22 mouse cellular contexts compared by ENCODE assay signal in the genomic region with DNA sequence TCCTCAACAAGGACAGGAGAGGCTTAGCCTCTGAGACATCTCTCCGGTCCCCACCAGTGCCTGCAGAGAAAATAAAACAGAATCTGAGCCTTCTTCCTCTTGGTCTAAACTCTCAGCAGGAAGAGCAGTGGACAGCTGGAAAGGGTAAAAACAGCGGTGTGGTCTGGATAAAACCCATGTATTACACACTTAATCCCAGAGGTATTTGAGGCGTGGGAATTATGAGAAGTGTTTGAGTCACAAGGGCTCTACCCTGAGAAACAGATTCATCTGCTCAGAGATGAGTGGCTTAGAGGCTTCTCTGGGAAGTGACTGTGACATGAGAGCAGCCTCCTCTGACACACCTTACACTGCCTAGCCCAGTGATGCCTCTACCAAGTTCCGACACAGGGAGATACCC. TPM values are rescaled to one million over a fixed set of nuclear protein-coding genes. Genes with fewer than 3 reads are reported as not detected.
DNase-seq lines count a peak whose midpoint lies in the region; TF ChIP-seq lines count a peak whose summit lies in the region.
"Had no signal": no experiment of that assay in that cellular context is flagged by ENCODE, and none has a peak within 500 bp of the region (broad histone marks: within the 10 kb centered on the region; RNA-seq: fewer than 3 reads in every experiment).

No protein-coding gene starts in this region.

- 86% methylated on average over 4 of the region's 4 CpGs for WGBS in kidney, adult 2 months

- H3K27me3 ChIP-seq in myocyte (ENCODE audit: control insufficient read depth, insufficient read depth, insufficient read length), result no peaks in the 10 kb centered on the region
- H3K27me3 ChIP-seq in kidney, adult 2 months (replicated peaks; ENCODE audit: control insufficient read depth, insufficient read depth, low read length), result no peaks in the 10 kb centered on the region
- H3K27me3 ChIP-seq: heart, embryonic 13.5 days; intestine, embryonic 15.5 days had no signal

- H3K79me2 ChIP-seq in myocyte (ENCODE audit: control insufficient read depth, insufficient read depth), result no peaks in the 10 kb centered on the region

- no peak overlapping the region for H3ac ChIP-seq in myocyte (ENCODE audit: control insufficient read depth, insufficient read length)

- no peak overlapping the region for H3K4me3 ChIP-seq in gastrocnemius, adult 2 months
- H3K4me3 ChIP-seq in myocyte, result no peak overlapping the region
- no peak overlapping the region for H3K4me3 ChIP-seq in kidney, adult 2 months (ENCODE audit: insufficient read depth, low read depth, low read length)
- H3K4me3 ChIP-seq: heart, adult 2 months; heart, embryonic 13.5 days; hindbrain, embryonic 13.5 days; intestine, embryonic 15.5 days had no signal

- H3K27ac ChIP-seq in gastrocnemius, adult 2 months, result no peak overlapping the region
- H3K27ac ChIP-seq in kidney, adult 2 months (ENCODE audit: insufficient read depth, low read depth, low read length), result no peak overlapping the region
- H3K27ac ChIP-seq: heart, adult 2 months; hindbrain, embryonic 13.5 days; hindbrain, postnatal 0 days; intestine, embryonic 15.5 days had no signal

- DNase-seq in gastrocnemius, adult 2 months, result peak; percentile 2
- no peak for DNase-seq in gastrocnemius, postnatal 10 days
- peak; percentile 72 for DNase-seq in 3134 (ENCODE audit: extremely low read depth, insufficient read length, low spot score)
- DNase-seq in NIH3T3 (ENCODE audit: low read depth), result peak; percentile 88
- DNase-seq in c-Kit-positive CD71-positive TER-119-positive erythroid progenitor cells, embryonic 14.5 days (ENCODE audit: low spot score), result no peak
- no peak for DNase-seq in kidney, adult 2 months
- no peak for DNase-seq in layer of hippocampus, adult 9-11 months
- DNase-seq: adrenal gland, postnatal 14 days; cerebellum, adult 18-20 months; cerebellum, adult 9-11 months; cerebellum, postnatal 36 days; heart, adult 2 months; heart, postnatal 10 days; kidney, adult 18-20 months had no signal

- intact Hi-C loops in gastrocnemius, adult 2 months (cut with DNase I), result loop anchor here (5.0 kb wide), 1 partner anchor 55 kb away; no protein-coding TSS in a partner anchor

- H3K4me2 ChIP-seq in myocyte (ENCODE audit: low read depth), result peak overlapping the region; percentile 91
- H3K4me2 ChIP-seq: heart, embryonic 13.5 days; hindbrain, embryonic 13.5 days; intestine, embryonic 15.5 days had no signal

- peaks cover 7% of the 10 kb centered on the region for H3K4me1 ChIP-seq in kidney, adult 2 months (ENCODE audit: control insufficient read depth, insufficient read depth, low read length)

- no peak for TF ChIP-seq CTCF in gastrocnemius, adult 2 months (IDR thresholded peaks at IDR 0.05)
- TF ChIP-seq CTCF in kidney, adult 2 months (conservative IDR thresholded peaks at IDR 0.05; ENCODE audit: insufficient read depth, insufficient read length, low read depth, low read length), result no peak

- TF ChIP-seq POLR2A in myocyte (IDR thresholded peaks at IDR 0.05; ENCODE audit: insufficient read length, low read depth), result no peak
- TF ChIP-seq POLR2A in kidney, adult 2 months (IDR thresholded peaks at IDR 0.05; ENCODE audit: low read depth, low read length), result no peak

- H3K36me3 ChIP-seq in myocyte (ENCODE audit: control insufficient read depth, insufficient read depth), result no peaks in the 10 kb centered on the region
- no peaks in the 10 kb centered on the region for H3K36me3 ChIP-seq in kidney, adult 2 months (ENCODE audit: control insufficient read depth, insufficient read depth, low read length)
- H3K36me3 ChIP-seq: G1E; heart, embryonic 13.5 days; hindbrain, embryonic 13.5 days; intestine, embryonic 15.5 days had no signal

TF ChIP-seq in myocyte, 11 proteins besides CTCF, POLR2A, EP300 and RAD21:
- TF ChIP-seq MAX (IDR thresholded peaks at IDR 0.05; ENCODE audit: low read depth) (no peak), MYOD1 (IDR thresholded peaks at IDR 0.05; ENCODE audit: control insufficient read depth in 1 of 3, insufficient read length in 2 of 3, low read depth in 2 of 3) (peak; percentile 77 to 88 (median 83)), E2F4 (IDR thresholded peaks at IDR 0.05; ENCODE audit: insufficient read depth) (no peak), REST (IDR thresholded peaks at IDR 0.05; ENCODE audit: insufficient read depth, insufficient read length) (no peak), TCF12 (IDR thresholded peaks at IDR 0.05; ENCODE audit: insufficient read depth, poor library complexity, severe bottlenecking) (peak; percentile 74), CEBPB (IDR thresholded peaks at IDR 0.05; ENCODE audit: insufficient read depth, poor library complexity, severe bottlenecking) (0 out of 2 replicates have a peak, but pooled peaks have one; percentile 20), SRF (IDR thresholded peaks at IDR 0.05; ENCODE audit: control insufficient read depth, insufficient read length, low read depth) (no peak), USF1 (IDR thresholded peaks at IDR 0.05; ENCODE audit: low read depth) (peak; percentile 44), TCF3 (IDR thresholded peaks at IDR 0.05; ENCODE audit: insufficient read length, low read depth) (no peak), POLR2AphosphoS2 (IDR thresholded peaks at IDR 0.05; ENCODE audit: insufficient read length, low read depth) (no peak), MYOG (IDR thresholded peaks at IDR 0.05; ENCODE audit: control insufficient read depth in 1 of 3, insufficient read depth in 1 of 3, insufficient read length in 2 of 3, low read depth in 2 of 3) (peak in 1 of 3 experiments; percentile 96)

RNA-seq across cellular contexts. Expression of a gene that starts 6.0 kb away (rescaled TPM):
- 1 to 10 TPM; 6.0 to 8.6 TPM for total RNA-seq in gastrocnemius, adult 2 months (2021)
- total RNA-seq in gastrocnemius, postnatal 10 days (2021), result 1 to 10 TPM; 4.0 to 7.3 TPM
- polyA plus RNA-seq in myocyte (2012; fragmentation: generic; extraction: Trizol), result 8.7 TPM
- 14.2 and 14.4 TPM in 2 replicates for polyA plus RNA-seq in kidney, adult 2 months (2012; rRNA removed)

RNA-seq across cellular contexts. Expression of a gene that starts 21.0 kb away (rescaled TPM):
- total RNA-seq in gastrocnemius, adult 2 months (2021), result 10 to 100 TPM; 20.0 to 22.4 TPM
- total RNA-seq in gastrocnemius, postnatal 10 days (2021), result 10 to 100 TPM; 21.5 to 21.9 TPM
- 46.7 TPM for polyA plus RNA-seq in myocyte (2012; fragmentation: generic; extraction: Trizol)
- polyA plus RNA-seq in kidney, adult 2 months (2012; rRNA removed), result 45.0 and 50.6 TPM in 2 replicates
- total RNA-seq: hematopoietic stem cell, adult 5-6 weeks had no signal

RNA-seq across cellular contexts. Expression of a gene that starts 21.1 kb away (rescaled TPM):
- total RNA-seq in gastrocnemius, adult 2 months (2021), result under 1 TPM; 0.46 to 0.59 TPM
- total RNA-seq in gastrocnemius, postnatal 10 days (2021), result 1 to 10 TPM in 1 of 2 experiments, under 1 TPM in 1; 0.84 to 1.3 TPM
- 1.6 TPM for polyA plus RNA-seq in myocyte (2012; fragmentation: generic; extraction: Trizol)
- polyA plus RNA-seq in kidney, adult 2 months (2012; rRNA removed), result 0.46 and 0.66 TPM in 2 replicates

RNA-seq across cellular contexts. Expression of a gene that starts 23.5 kb away (rescaled TPM):
- total RNA-seq in gastrocnemius, adult 2 months (2021), result 10 to 100 TPM; 14.7 to 15.1 TPM
- 10 to 100 TPM; 14.3 to 15.5 TPM for total RNA-seq in gastrocnemius, postnatal 10 days (2021)
- 45.8 TPM for polyA plus RNA-seq in myocyte (2012; fragmentation: generic; extraction: Trizol)
- 36.5 and 38.7 TPM in 2 replicates for polyA plus RNA-seq in kidney, adult 2 months (2012; rRNA removed)

RNA-seq across cellular contexts. Expression of a gene that starts 27.5 kb away (rescaled TPM):
- under 1 TPM in 1 of 2 experiments, not detected in 1; 0.13 TPM for total RNA-seq in gastrocnemius, adult 2 months (2021)
- total RNA-seq in gastrocnemius, postnatal 10 days (2021), result under 1 TPM in 1 of 2 experiments, not detected in 1; 0.12 TPM
- polyA plus RNA-seq in myocyte (2012; fragmentation: generic; extraction: Trizol), result 0.02 TPM
- polyA plus RNA-seq in kidney, adult 2 months (2012; rRNA removed), result 0.05 and 0.23 TPM in 2 replicates
- total RNA-seq: heart, adult 2 months; hematopoietic stem cell, adult 5-6 weeks had no signal
- polyA plus RNA-seq: embryonic facial prominence, embryonic 11.5 days; G1E had no signal

Comparison
In these comparisons a context has a peak if more than half of its experiments do, and no peak if none do; other contexts are left out.
1. DNase-seq: peak in gastrocnemius, adult 2 months (single experiment), 3134 (single experiment) and NIH3T3 (single experiment); none in gastrocnemius, postnatal 10 days (single experiment), c-Kit-positive CD71-positive TER-119-positive erythroid progenitor cells, embryonic 14.5 days (single experiment), kidney, adult 2 months (single experiment) and layer of hippocampus, adult 9-11 months (single experiment).